Mouse (Mus musculus): ENCODE measurements at regions not wholly inside any gene's neighbourhood (a gene's known extent, or its start where the extent isn't known, plus 50 kb on each side); places are given as distances from the start of the nearest gene placed in this dataset.
"Not testable (repeated sequence)": the region's sequence is repeated elsewhere in the genome, so short reads cannot be mapped to it uniquely, and the experiment has no call there.

DNA sequence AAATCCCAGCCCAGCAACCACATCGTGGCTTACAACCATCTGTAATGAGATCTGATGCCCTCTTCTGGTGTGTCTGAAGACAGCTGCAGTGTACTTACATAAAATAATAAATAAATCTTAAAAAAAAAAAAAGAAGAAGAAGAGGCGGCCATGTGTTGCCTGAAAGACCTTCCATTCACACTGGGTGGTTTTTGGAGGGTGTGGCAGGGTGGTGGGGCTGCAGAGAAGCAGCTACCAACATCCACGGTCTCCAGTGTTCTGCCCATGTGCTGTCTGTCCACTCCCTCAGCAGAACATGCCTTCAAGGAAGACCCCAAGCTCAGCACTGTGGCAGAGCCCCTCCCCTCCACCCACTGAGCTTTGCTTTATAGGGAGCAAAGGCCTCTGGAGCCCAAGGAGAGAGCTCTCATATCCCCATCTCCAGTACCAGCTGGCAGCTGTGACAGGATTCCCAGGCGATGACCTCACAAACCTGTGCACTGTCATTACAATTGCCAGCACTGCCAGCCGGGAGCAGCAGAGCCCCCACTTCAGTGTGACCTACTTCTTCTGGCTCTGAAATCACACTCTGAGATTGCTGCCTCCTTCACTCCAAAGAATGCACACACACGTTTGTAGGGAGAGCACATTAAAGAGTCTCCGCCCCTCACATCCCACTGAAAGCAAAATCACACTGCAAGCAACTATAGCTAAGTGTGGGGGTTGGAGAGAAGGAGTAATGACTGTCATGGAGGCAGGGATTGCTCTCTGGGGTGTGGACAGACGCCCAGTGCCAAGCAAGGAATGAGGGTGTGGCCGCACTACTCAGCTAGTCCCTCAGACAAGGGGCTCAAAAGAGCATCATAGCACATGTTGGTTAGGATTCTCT lies 82.8 kb upstream of the Klf13 start:
- no peaks in the 10 kb centered on the region for H3K9me3 ChIP-seq
- WGBS, result 72% methylated on average over 9 of the region's 9 CpGs
- no peaks in the 10 kb centered on the region for H3K27me3 ChIP-seq (replicated peaks; ENCODE audit: low read depth, poor library complexity, severe bottlenecking)
- peaks cover 11% of the 10 kb centered on the region; the same call in 1 of the 2 replicates for H3K4me1 ChIP-seq
- no peak overlapping the region for H3K27ac ChIP-seq (replicated peaks)
- no peaks in the 10 kb centered on the region for H3K36me3 ChIP-seq (replicated peaks)
- no peak overlapping the region for H3K4me3 ChIP-seq
- DNase-seq (ENCODE audit: low spot score), result no peak

- Histone ChIP-seq H3K4me1 (peaks cover 8% of the 10 kb centered on the region; the same call in 1 of the 2 replicates), H3K27me3 (replicated peaks; ENCODE audit: low read depth, poor library complexity, severe bottlenecking) (no peaks in the 10 kb centered on the region), H3K4me3 (no peak overlapping the region), H3K27ac (replicated peaks) (no peak overlapping the region), H3K9me3 (no peaks in the 10 kb centered on the region), H3K36me3 (replicated peaks) (no peaks in the 10 kb centered on the region)
- no peak for DNase-seq (ENCODE audit: low spot score)
- WGBS, result 62% methylated on average over 3 of the region's 3 CpGs
These were observed 79.4 kb upstream of the Klf13 start for GRCm38 (mm10) chr7:64018107-64018506.

DNA sequence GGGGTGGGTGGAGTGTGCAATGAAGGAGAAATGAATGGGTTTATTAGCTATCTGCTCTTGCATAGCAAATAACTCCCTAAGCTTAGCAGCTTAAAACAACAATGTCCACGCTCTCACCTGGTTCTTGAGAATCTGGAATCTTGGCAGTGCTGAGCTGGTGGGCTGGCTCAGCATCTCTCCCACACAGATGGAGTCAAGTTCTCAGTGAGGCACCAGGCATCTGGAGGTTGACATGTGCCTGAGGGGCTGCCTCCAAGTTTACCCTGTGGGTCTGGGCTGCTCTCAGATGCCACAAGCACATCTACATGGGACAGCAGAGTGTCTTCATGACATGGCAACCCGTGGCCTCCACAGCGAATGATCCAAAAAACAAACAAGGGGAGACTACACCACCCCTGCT lies 78.2 kb upstream of the Klf13 start:
- H3K27ac ChIP-seq (replicated peaks), result no peak overlapping the region
- H3K27me3 ChIP-seq (replicated peaks; ENCODE audit: low read depth, poor library complexity, severe bottlenecking), result no peaks in the 10 kb centered on the region
- no peak for DNase-seq (ENCODE audit: low spot score)
- H3K36me3 ChIP-seq (replicated peaks), result no peaks in the 10 kb centered on the region
- H3K4me3 ChIP-seq, result no peak overlapping the region
- H3K9me3 ChIP-seq, result no peaks in the 10 kb centered on the region
- WGBS, result 82% methylated on average over 3 of the region's 3 CpGs
- H3K4me1 ChIP-seq, result peaks cover 3% of the 10 kb centered on the region; the same call in 1 of the 2 replicates

DNA sequence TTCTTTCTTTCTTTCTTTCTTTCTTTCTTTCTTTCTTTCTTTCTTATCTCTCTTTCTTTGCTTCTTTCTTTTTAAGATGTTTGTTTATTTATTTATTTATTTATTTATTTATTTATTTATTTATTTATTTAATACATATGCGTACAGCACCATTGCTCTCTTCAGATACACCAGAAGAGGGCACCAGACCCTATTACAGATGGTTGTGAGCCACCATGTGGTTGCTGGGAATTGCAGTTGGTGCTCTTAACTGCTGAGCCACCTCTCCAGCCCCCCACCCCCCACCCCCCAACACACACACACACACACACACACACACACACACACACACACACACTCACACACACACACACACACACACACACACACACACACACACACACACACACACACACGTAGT lies 76.4 kb upstream of the Klf13 start:
- not testable (repeated sequence) for DNase-seq (ENCODE audit: low spot score); H3K4me1 ChIP-seq; H3K4me3 ChIP-seq; H3K27ac ChIP-seq (replicated peaks); H3K36me3 ChIP-seq (replicated peaks); H3K27me3 ChIP-seq (replicated peaks; ENCODE audit: low read depth, poor library complexity, severe bottlenecking); H3K9me3 ChIP-seq
- WGBS, result 90% methylated on average over 2 of the region's 2 CpGs

- 82% methylated on average over 7 of the region's 7 CpGs for WGBS
- H3K27me3 ChIP-seq (replicated peaks; ENCODE audit: low read depth, poor library complexity, severe bottlenecking), result no peaks in the 10 kb centered on the region
- no peaks in the 10 kb centered on the region for H3K9me3 ChIP-seq
- H3K36me3 ChIP-seq (replicated peaks), result no peaks in the 10 kb centered on the region
- no peak for DNase-seq (ENCODE audit: low spot score)
- H3K27ac ChIP-seq (replicated peaks), result no peak overlapping the region
- no peaks in the 10 kb centered on the region for H3K4me1 ChIP-seq
- no peak overlapping the region for H3K4me3 ChIP-seq
These were observed 75.5 kb upstream of the Klf13 start for GRCm38 (mm10) chr7:64014227-64014626.

DNA sequence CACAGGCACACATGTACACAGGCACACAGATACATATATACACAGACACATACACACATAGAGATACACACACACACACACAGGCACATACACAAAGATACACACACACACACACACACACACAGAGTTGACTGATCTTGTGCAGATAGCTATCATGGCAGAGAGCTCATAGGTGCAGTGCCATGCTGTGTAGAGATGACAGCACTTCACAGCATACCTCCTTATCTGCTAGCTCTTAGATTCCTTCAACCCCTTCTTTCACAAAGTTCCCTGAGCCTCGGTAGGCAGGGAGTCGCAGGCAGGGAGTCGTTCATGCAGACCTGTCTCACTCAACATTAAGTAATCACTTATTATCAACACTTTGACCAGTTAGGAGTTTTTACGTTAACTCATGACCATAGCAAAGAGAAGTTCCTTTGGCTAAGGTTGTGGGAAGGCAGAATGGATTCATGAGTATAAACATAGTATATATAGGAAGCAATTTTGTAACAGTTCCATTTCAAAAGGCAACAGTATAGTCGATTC lies 74.4 kb upstream of the Klf13 start:
- no peaks in the 10 kb centered on the region for H3K36me3 ChIP-seq (replicated peaks)
- H3K4me1 ChIP-seq, result no peaks in the 10 kb centered on the region
- no peak overlapping the region for H3K27ac ChIP-seq (replicated peaks)
- no peak for DNase-seq (ENCODE audit: low spot score)
- no peaks in the 10 kb centered on the region for H3K9me3 ChIP-seq
- 89% methylated on average over 5 of the region's 5 CpGs for WGBS
- no peak overlapping the region for H3K4me3 ChIP-seq
- H3K27me3 ChIP-seq (replicated peaks; ENCODE audit: low read depth, poor library complexity, severe bottlenecking), result no peaks in the 10 kb centered on the region

- Histone ChIP-seq H3K4me1 (no peaks in the 10 kb centered on the region), H3K27ac (replicated peaks) (no peak overlapping the region), H3K4me3 (no peak overlapping the region), H3K9me3 (no peaks in the 10 kb centered on the region), H3K36me3 (replicated peaks) (no peaks in the 10 kb centered on the region), H3K27me3 (replicated peaks; ENCODE audit: low read depth, poor library complexity, severe bottlenecking) (no peaks in the 10 kb centered on the region)
- DNase-seq (ENCODE audit: low spot score), result no peak
- 85% methylated on average over 8 of the region's 8 CpGs for WGBS
These were observed 73.5 kb upstream of the Klf13 start for GRCm38 (mm10) chr7:64012268-64012601.

- Histone ChIP-seq H3K27me3 (replicated peaks; ENCODE audit: low read depth, poor library complexity, severe bottlenecking) (no peaks in the 10 kb centered on the region), H3K4me3 (no peak overlapping the region), H3K27ac (replicated peaks) (no peak overlapping the region), H3K36me3 (replicated peaks) (no peaks in the 10 kb centered on the region), H3K4me1 (no peaks in the 10 kb centered on the region), H3K9me3 (no peaks in the 10 kb centered on the region)
- WGBS, result 74% methylated on average over 13 of the region's 13 CpGs
- DNase-seq (ENCODE audit: low spot score), result no peak
These were observed 73.0 kb upstream of the Klf13 start for GRCm38 (mm10) chr7:64011563-64012267.

DNA sequence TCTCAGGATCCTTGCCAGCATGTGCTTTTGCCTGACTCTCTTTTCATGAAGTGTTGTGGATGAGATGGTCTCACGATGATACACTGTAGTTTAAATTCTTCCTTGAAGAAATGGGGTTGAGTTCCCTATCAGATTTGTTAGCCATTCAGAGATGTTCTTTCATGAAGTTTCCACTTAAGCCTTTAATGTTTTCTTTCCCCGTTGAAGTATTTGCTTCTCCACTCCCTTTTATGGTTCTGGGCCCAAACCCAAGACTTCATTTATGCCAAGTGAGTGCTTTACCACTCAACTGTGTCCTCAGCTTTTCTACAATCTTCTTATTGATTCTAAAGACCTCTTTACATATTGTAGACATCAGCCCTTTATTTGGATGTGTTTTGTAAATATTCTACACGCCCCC lies 71.9 kb upstream of the Klf13 start:
- Histone ChIP-seq H3K4me3 (no peak overlapping the region), H3K27ac (replicated peaks) (no peak overlapping the region), H3K4me1 (no peaks in the 10 kb centered on the region), H3K9me3 (no peaks in the 10 kb centered on the region), H3K36me3 (replicated peaks) (no peaks in the 10 kb centered on the region), H3K27me3 (replicated peaks; ENCODE audit: low read depth, poor library complexity, severe bottlenecking) (no peaks in the 10 kb centered on the region)
- WGBS, result 87% methylated on average over 3 of the region's 3 CpGs
- DNase-seq (ENCODE audit: low spot score), result no peak

- no peaks in the 10 kb centered on the region for H3K9me3 ChIP-seq
- H3K27ac ChIP-seq (replicated peaks), result no peak overlapping the region
These were observed 69.1 kb upstream of the Klf13 start for GRCm38 (mm10) chr7:64007766-64008165.

GRCm38 (mm10) chr7:64006935-64007334 lies 68.2 kb upstream of the Klf13 start:
- Histone ChIP-seq H3K4me1 (no peaks in the 10 kb centered on the region), H3K9me3 (no peaks in the 10 kb centered on the region), H3K27ac (replicated peaks) (no peak overlapping the region), H3K36me3 (replicated peaks) (no peaks in the 10 kb centered on the region), H3K4me3 (no peak overlapping the region), H3K27me3 (replicated peaks; ENCODE audit: low read depth, poor library complexity, severe bottlenecking) (no peaks in the 10 kb centered on the region)
- 90% methylated on average over 4 of the region's 4 CpGs for WGBS
- DNase-seq (ENCODE audit: low spot score), result no peak

More at GRCm38 (mm10) chr7:64007766-64008165, 69.1 kb upstream of the Klf13 start:
- no peaks in the 10 kb centered on the region for H3K27me3 ChIP-seq (replicated peaks; ENCODE audit: low read depth, poor library complexity, severe bottlenecking)
- 89% methylated on average over 3 of the region's 3 CpGs for whole genome bisulfite sequencing
- no peaks in the 10 kb centered on the region for H3K4me1 ChIP-seq
- no peaks in the 10 kb centered on the region for H3K36me3 ChIP-seq (replicated peaks)
- no peak overlapping the region for H3K4me3 ChIP-seq
- no peak for DNase-seq (ENCODE audit: low spot score)

GRCm38 (mm10) chr7:64005765-64006164 lies 67.0 kb upstream of the Klf13 start:
- no peak for DNase-seq (ENCODE audit: low spot score)

DNA sequence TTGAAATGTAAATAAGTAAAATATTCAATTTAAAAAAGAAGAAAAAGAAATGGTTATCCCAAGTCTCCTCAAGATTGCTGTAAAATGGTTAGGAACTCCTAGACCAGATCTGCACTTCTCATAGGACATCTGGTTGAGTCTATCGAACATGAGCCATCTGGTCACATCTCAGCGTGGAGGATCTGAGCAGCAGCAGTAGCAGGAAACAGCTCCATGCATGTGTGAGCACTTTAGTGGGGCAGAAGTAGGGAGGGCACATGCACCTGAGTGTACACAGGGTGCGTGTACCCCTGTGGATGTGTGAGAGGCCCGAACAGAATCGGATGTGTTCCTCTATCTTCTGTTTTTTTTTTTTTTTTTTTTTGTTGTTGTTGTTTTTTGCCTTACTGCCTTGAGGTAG lies 65.2 kb upstream of the Klf13 start:
- no peak overlapping the region for H3K27ac ChIP-seq (replicated peaks)
- H3K36me3 ChIP-seq (replicated peaks), result no peaks in the 10 kb centered on the region
- H3K4me3 ChIP-seq, result no peak overlapping the region
- no peaks in the 10 kb centered on the region for H3K27me3 ChIP-seq (replicated peaks; ENCODE audit: low read depth, poor library complexity, severe bottlenecking)
- no peak for DNase-seq (ENCODE audit: low spot score)
- WGBS, result 90% methylated on average over 5 of the region's 5 CpGs
- no peaks in the 10 kb centered on the region; the same call in 1 of the 2 replicates for H3K4me1 ChIP-seq
- no peaks in the 10 kb centered on the region for H3K9me3 ChIP-seq

More at GRCm38 (mm10) chr7:64005765-64006164, 67.0 kb upstream of the Klf13 start:
- H3K36me3 ChIP-seq (replicated peaks), result no peaks in the 10 kb centered on the region
- no peaks in the 10 kb centered on the region for H3K4me1 ChIP-seq
- H3K4me3 ChIP-seq, result no peak overlapping the region
- H3K27ac ChIP-seq (replicated peaks), result no peak overlapping the region
- H3K27me3 ChIP-seq (replicated peaks; ENCODE audit: low read depth, poor library complexity, severe bottlenecking), result no peaks in the 10 kb centered on the region
- 87% methylated on average over 1 of the region's 1 CpGs for WGBS
- H3K9me3 ChIP-seq, result no peaks in the 10 kb centered on the region

Data from embryonic facial prominence, embryonic 10.5 days (tissue).